Mouse (Mus musculus) left cerebral cortex, adult 18-20 months (tissue): ENCODE measurements around the gene Slc1a5. TPM values are rescaled to one million over a fixed set of nuclear protein-coding genes. Genes with fewer than 3 reads are reported as not detected.

Source experiments
- DNase-seq, 2 experiments: peaks; one replicate each; pipeline ENCODE4 v3.0.0; 2021 to 2022; ENCODE audit warnings: low spot score in 2 of 2, mixed read lengths in 1 of 2
- total RNA-seq, 2 experiments: library from RNA; stranded (reverse); gene quantifications; 2 replicates each; pipeline ENCODE4 v1.2.3; 2021

Slc1a5 gene
- total RNA-seq, 2 experiments from 2014 or later: 2.9 to 4.2 TPM

GRCm38 (mm10) chr7:16816475-16817122 lies 35.5 kb downstream of the Slc1a5 start, which contains the start of gene Fkrp:
TSS of gene Fkrp (minus strand) at chr7:16816732.
- DNase-seq: peak in 1 of 2 experiments; percentile 61

- DNase-seq: peak in 1 of 2 experiments; percentile 57
Observed at GRCm38 (mm10) chr7:16817693-16818092, 36.6 kb downstream of the Slc1a5 start.

GRCm38 (mm10) chr7:16819794-16820193 lies 38.7 kb downstream of the Slc1a5 start:
- DNase-seq: no peak

GRCm38 (mm10) chr7:16820271-16820763 lies 39.2 kb downstream of the Slc1a5 start:
- DNase-seq: no peak

- DNase-seq: no peak
Observed at GRCm38 (mm10) chr7:16821091-16821490, 40.0 kb downstream of the Slc1a5 start.

- DNase-seq: peak; percentile 78 to 85
Observed at GRCm38 (mm10) chr7:16821669-16822101, 40.5 kb downstream of the Slc1a5 start.

- peak; percentile 84 to 92 for DNase-seq
Observed at GRCm38 (mm10) chr7:16823734-16824133, 42.6 kb downstream of the Slc1a5 start.

- no peak for DNase-seq
Observed at GRCm38 (mm10) chr7:16825785-16826184, 44.6 kb downstream of the Slc1a5 start.

- DNase-seq: no peak
Observed at GRCm38 (mm10) chr7:16826571-16826970, 45.4 kb downstream of the Slc1a5 start.

- DNase-seq: no peak
Observed at GRCm38 (mm10) chr7:16827274-16827673, 46.1 kb downstream of the Slc1a5 start.

- DNase-seq: no peak
Observed at GRCm38 (mm10) chr7:16830449-16830848, 49.3 kb downstream of the Slc1a5 start.

- no peak for DNase-seq
Observed at GRCm38 (mm10) chr7:16837916-16838803, 57.0 kb downstream of the Slc1a5 start.

GRCm38 (mm10) chr7:16838804-16839426 lies 57.8 kb downstream of the Slc1a5 start:
- no peak for DNase-seq

- no peak for DNase-seq
Observed at GRCm38 (mm10) chr7:16839427-16840108, 58.4 kb downstream of the Slc1a5 start.

GRCm38 (mm10) chr7:16840109-16840491 lies 59.0 kb downstream of the Slc1a5 start:
- no peak for DNase-seq

GRCm38 (mm10) chr7:16841078-16841477 lies 59.9 kb downstream of the Slc1a5 start:
- no peak for DNase-seq

- no peak for DNase-seq
Observed at GRCm38 (mm10) chr7:16841561-16842560, 60.7 kb downstream of the Slc1a5 start.

- peak; percentile 86 to 87 for DNase-seq
Observed at GRCm38 (mm10) chr7:16842645-16843063, 61.5 kb downstream of the Slc1a5 start, which contains the start of gene Prkd2. TSS of gene Prkd2 (plus strand) at chr7:16842902.

GRCm38 (mm10) chr7:16843441-16844171 lies 62.5 kb downstream of the Slc1a5 start:
- DNase-seq: no peak
